ENCODE assay signal across 22 mouse cellular contexts in the genomic region with DNA sequence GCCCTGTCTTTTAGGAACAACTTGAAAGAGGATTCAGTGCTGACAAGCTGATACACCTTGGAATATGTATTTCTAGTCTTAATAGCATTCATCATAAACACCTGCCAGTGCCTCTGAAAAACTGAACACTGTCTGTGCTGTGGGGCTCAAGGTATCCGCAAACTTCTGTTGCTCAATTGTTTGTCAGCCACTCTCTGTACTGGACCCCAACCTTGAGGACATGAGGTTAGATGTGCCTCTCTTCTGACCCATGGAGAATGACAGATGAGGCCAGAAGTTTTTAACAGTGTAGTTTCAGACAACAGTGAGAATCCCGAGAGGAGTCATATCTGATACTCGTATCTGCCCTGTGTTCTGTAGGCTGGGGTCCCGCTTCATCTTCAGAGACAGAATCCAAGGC. TPM values are rescaled to one million over a fixed set of nuclear protein-coding genes. Genes with fewer than 3 reads are reported as not detected.
A peak's percentile ranks its signal among the peaks of the same experiment; 100 is the strongest.
DNase-seq lines count a peak whose midpoint lies in the region; ATAC-seq and TF ChIP-seq lines count a peak whose summit lies in the region.
"Had no signal": no experiment of that assay in that cellular context is flagged by ENCODE, and none has a peak within 500 bp of the region (broad histone marks: within the 10 kb centered on the region; RNA-seq: fewer than 3 reads in every experiment).

No protein-coding gene starts in this region.

- H3K36me3 ChIP-seq in liver, adult 2 months (ENCODE audit: control insufficient read depth, insufficient read depth, low read length), result no peaks in the 10 kb centered on the region
- H3K36me3 ChIP-seq in liver, embryonic 11.5 days (ENCODE audit: control insufficient read depth, insufficient read depth, low read length), result no peaks in the 10 kb centered on the region
- H3K36me3 ChIP-seq in liver, embryonic 15.5 days (replicated peaks), result no peaks in the 10 kb centered on the region
- no peaks in the 10 kb centered on the region for H3K36me3 ChIP-seq in liver, embryonic 16.5 days (ENCODE audit: control insufficient read depth, insufficient read depth)
- H3K36me3 ChIP-seq in liver, embryonic 12.5 days, result peaks cover 9% of the 10 kb centered on the region
- no peaks in the 10 kb centered on the region for H3K36me3 ChIP-seq in liver, postnatal 0 days (replicated peaks; ENCODE audit: insufficient read depth, low read length)

- H3K27ac ChIP-seq in liver, adult 2 months (replicated peaks; ENCODE audit: insufficient read depth, low read depth, low read length), result no peak overlapping the region
- H3K27ac ChIP-seq in liver, embryonic 11.5 days (ENCODE audit: low read depth, low read length), result no peak overlapping the region
- no peak overlapping the region for H3K27ac ChIP-seq in liver, embryonic 15.5 days (replicated peaks)
- no peak overlapping the region for H3K27ac ChIP-seq in liver, embryonic 16.5 days (ENCODE audit: low read length)
- no peak overlapping the region for H3K27ac ChIP-seq in liver, embryonic 12.5 days
- no peak overlapping the region for H3K27ac ChIP-seq in liver, postnatal 0 days (ENCODE audit: low read depth)

- no peaks in the 10 kb centered on the region for H3K4me1 ChIP-seq in liver, adult 2 months (ENCODE audit: control insufficient read depth, insufficient read depth, low read length)
- H3K4me1 ChIP-seq in liver, embryonic 11.5 days (replicated peaks; ENCODE audit: control insufficient read depth, insufficient read depth, low read length), result peaks cover 27% of the 10 kb centered on the region
- H3K4me1 ChIP-seq in liver, embryonic 15.5 days (replicated peaks), result peaks cover 37% of the 10 kb centered on the region
- peaks cover 19% of the 10 kb centered on the region for H3K4me1 ChIP-seq in liver, embryonic 16.5 days (ENCODE audit: control insufficient read depth, low read depth, low read length)
- H3K4me1 ChIP-seq in liver, embryonic 12.5 days, result peaks cover 58% of the 10 kb centered on the region
- peaks cover 9% of the 10 kb centered on the region; the same call in 1 of the 2 replicates for H3K4me1 ChIP-seq in liver, postnatal 0 days (ENCODE audit: insufficient read depth)

- TF ChIP-seq CTCF in liver, adult 2 months (IDR thresholded peaks at IDR 0.05; ENCODE audit: low read depth, low read length), result no peak
- no peak for TF ChIP-seq CTCF in liver, postnatal 0 days (IDR thresholded peaks at IDR 0.05; ENCODE audit: low read depth)

- H3K4me3 ChIP-seq in liver, adult 2 months (ENCODE audit: insufficient read depth, low read depth, low read length), result no peak overlapping the region
- no peak overlapping the region for H3K4me3 ChIP-seq in liver, embryonic 11.5 days (ENCODE audit: low read depth, low read length)
- no peak overlapping the region for H3K4me3 ChIP-seq in liver, embryonic 15.5 days (replicated peaks)
- H3K4me3 ChIP-seq in liver, embryonic 16.5 days (ENCODE audit: low read depth, low read length), result no peak overlapping the region
- no peak overlapping the region for H3K4me3 ChIP-seq in liver, embryonic 12.5 days
- no peak overlapping the region for H3K4me3 ChIP-seq in liver, postnatal 0 days (ENCODE audit: low read depth, low read length)

- no peaks in the 10 kb centered on the region for H3K27me3 ChIP-seq in liver, adult 2 months (ENCODE audit: control insufficient read depth, insufficient read depth, low read length)
- no peaks in the 10 kb centered on the region for H3K27me3 ChIP-seq in liver, embryonic 11.5 days (replicated peaks; ENCODE audit: control insufficient read depth, insufficient read depth, low read length)
- no peaks in the 10 kb centered on the region for H3K27me3 ChIP-seq in liver, embryonic 15.5 days
- H3K27me3 ChIP-seq in liver, embryonic 16.5 days (ENCODE audit: control insufficient read depth, insufficient read depth, low read depth, low read length), result no peaks in the 10 kb centered on the region
- H3K27me3 ChIP-seq in liver, embryonic 12.5 days (replicated peaks), result no peaks in the 10 kb centered on the region
- H3K27me3 ChIP-seq in liver, postnatal 0 days (ENCODE audit: insufficient read depth, low read length), result no peaks in the 10 kb centered on the region
- H3K27me3 ChIP-seq: CH12.LX, Patski had no signal

- H3K9me3 ChIP-seq in liver, embryonic 11.5 days (ENCODE audit: control insufficient read depth, low read length), result no peaks in the 10 kb centered on the region
- H3K9me3 ChIP-seq in liver, embryonic 15.5 days (replicated peaks), result no peaks in the 10 kb centered on the region
- no peaks in the 10 kb centered on the region for H3K9me3 ChIP-seq in liver, embryonic 16.5 days (replicated peaks; ENCODE audit: control insufficient read depth, low read length)
- H3K9me3 ChIP-seq in liver, embryonic 12.5 days (replicated peaks), result no peaks in the 10 kb centered on the region
- no peaks in the 10 kb centered on the region for H3K9me3 ChIP-seq in liver, postnatal 0 days (ENCODE audit: low read length)
- H3K9me3 ChIP-seq: G1E had no signal

- 66% methylated on average over 4 of the region's 4 CpGs for whole genome bisulfite sequencing in liver, adult 2 months
- 84% methylated on average over 4 of the region's 4 CpGs for WGBS in liver, embryonic 11.5 days
- 72% methylated on average over 4 of the region's 4 CpGs for WGBS in liver, embryonic 15.5 days (ENCODE audit: insufficient replicate concordance)
- 74% methylated on average over 4 of the region's 4 CpGs for WGBS in liver, embryonic 16.5 days (ENCODE audit: insufficient replicate concordance)
- WGBS in liver, embryonic 12.5 days (ENCODE audit: insufficient replicate concordance), result 73% methylated on average over 4 of the region's 4 CpGs
- WGBS in liver, postnatal 0 days (ENCODE audit: insufficient replicate concordance), result 78% methylated on average over 4 of the region's 4 CpGs

- no peak for TF ChIP-seq EP300 in liver, postnatal 0 days (IDR thresholded peaks at IDR 0.05; ENCODE audit: low read depth)

- TF ChIP-seq POLR2A in liver, adult 2 months (IDR thresholded peaks at IDR 0.05; ENCODE audit: extremely low read depth, insufficient read depth, low read length), result no peak

- no peak overlapping the region for H3K4me2 ChIP-seq in liver, embryonic 11.5 days
- no peak overlapping the region for H3K4me2 ChIP-seq in liver, embryonic 15.5 days
- H3K4me2 ChIP-seq in liver, embryonic 16.5 days (ENCODE audit: low read depth, low read length), result no peak overlapping the region
- H3K4me2 ChIP-seq in liver, embryonic 12.5 days, result no peak overlapping the region
- no peak overlapping the region for H3K4me2 ChIP-seq in liver, postnatal 0 days (ENCODE audit: low read depth, low read length)

- no peak for ATAC-seq in liver, embryonic 11.5 days (replicated peaks; ENCODE audit: low FRiP score)
- 0 out of 2 replicates have a peak, but pooled peaks have one; percentile 30 for ATAC-seq in liver, embryonic 15.5 days (ENCODE audit: insufficient read depth)
- peak; percentile 62; the same call in 1 of the 2 replicates for ATAC-seq in liver, embryonic 16.5 days (ENCODE audit: low read depth)
- no peak for ATAC-seq in liver, embryonic 12.5 days
- ATAC-seq in liver, postnatal 0 days, result peak; percentile 76
- ATAC-seq: activated CD4-positive, CD25-positive, alpha-beta regulatory T cell, adult 4 months; CD4-positive, CD25-positive, alpha-beta regulatory T cell, adult 4 months; Patski had no signal

- peak; percentile 31 for DNase-seq in liver, adult 2 months (ENCODE audit: extremely low read depth, low read depth, low spot score)
- no peak for DNase-seq in liver, embryonic 11.5 days (ENCODE audit: low spot score)
- no peak for DNase-seq in liver
- DNase-seq in liver, postnatal 0 days, result no peak
- DNase-seq in cerebellum, postnatal 14 days, result no peak
- DNase-seq: adrenal gland, adult 2 months; adrenal gland, adult 8-10 months; adrenal gland, postnatal 10 days; adrenal gland, postnatal 14 days; adrenal gland, postnatal 25 days; adrenal gland, postnatal 36 days; B cell, adult 2 months; cerebellum, adult 11 months; cerebellum, adult 11-12 months had no signal

- H3K9ac ChIP-seq in liver, adult 2 months (ENCODE audit: low read depth, low read length), result no peak overlapping the region
- no peak overlapping the region for H3K9ac ChIP-seq in liver, embryonic 11.5 days (ENCODE audit: low read depth, low read length)
- no peak overlapping the region for H3K9ac ChIP-seq in liver, embryonic 15.5 days
- H3K9ac ChIP-seq in liver, embryonic 16.5 days (ENCODE audit: low read depth, low read length), result no peak overlapping the region
- no peak overlapping the region for H3K9ac ChIP-seq in liver, embryonic 12.5 days
- H3K9ac ChIP-seq in liver, postnatal 0 days (replicated peaks), result no peak overlapping the region; the same call in 1 of the 2 replicates

- peaks cover 21% of the 10 kb centered on the region for H3K79me2 ChIP-seq in liver, adult 2 months (ENCODE audit: control insufficient read depth, insufficient read depth, low read length)

RNA-seq across cellular contexts. Expression of a gene that starts 7.6 kb away (rescaled TPM):
- total RNA-seq in liver, adult 2 months (2014; rRNA removed), result 1.2 and 1.3 TPM in 2 replicates
- 1.1 and 1.5 TPM in 2 replicates for polyA plus RNA-seq in liver, adult 2 months (2012; rRNA removed)
- 2.0 and 2.1 TPM in 2 replicates for polyA plus RNA-seq in liver, embryonic 11.5 days (2014; fragmentation: Nextera tagmentation; extraction: Ambion mirVana)
- 0.79 and 0.98 TPM in 2 replicates for polyA plus RNA-seq in liver, embryonic 15.5 days (2015; fragmentation: Nextera tagmentation; extraction: Ambion mirVana)
- polyA plus RNA-seq in liver, embryonic 16.5 days (2015; fragmentation: Nextera tagmentation; extraction: Ambion mirVana), result 0.58 and 0.63 TPM in 2 replicates
- 1.9 and 2.1 TPM in 2 replicates for polyA plus RNA-seq in liver, embryonic 12.5 days (2016; fragmentation: Nextera tagmentation; extraction: Ambion mirVana)
- 0.60 and 0.62 TPM in 2 replicates for polyA plus RNA-seq in liver, postnatal 0 days (2015; fragmentation: Nextera tagmentation; extraction: Ambion mirVana)

Comparison
In these comparisons a context has a peak if more than half of its experiments do, and no peak if none do; other contexts are left out.
1. ATAC-seq: peak in liver, embryonic 15.5 days (single experiment), liver, embryonic 16.5 days (single experiment) and liver, postnatal 0 days (single experiment); none in liver, embryonic 11.5 days (single experiment) and liver, embryonic 12.5 days (single experiment).